Mouse (Mus musculus): ENCODE results near the gene Mllt11. TPM values are rescaled to one million over a fixed set of nuclear protein-coding genes. Genes with fewer than 3 reads are reported as not detected.
"Not testable (repeated sequence)": the region's sequence is repeated elsewhere in the genome, so short reads cannot be mapped to it uniquely, and the experiment has no call there.

Gene Mllt11
- polyA plus RNA-seq, 1 experiment from 2014 or later = 2.0 TPM

DNA sequence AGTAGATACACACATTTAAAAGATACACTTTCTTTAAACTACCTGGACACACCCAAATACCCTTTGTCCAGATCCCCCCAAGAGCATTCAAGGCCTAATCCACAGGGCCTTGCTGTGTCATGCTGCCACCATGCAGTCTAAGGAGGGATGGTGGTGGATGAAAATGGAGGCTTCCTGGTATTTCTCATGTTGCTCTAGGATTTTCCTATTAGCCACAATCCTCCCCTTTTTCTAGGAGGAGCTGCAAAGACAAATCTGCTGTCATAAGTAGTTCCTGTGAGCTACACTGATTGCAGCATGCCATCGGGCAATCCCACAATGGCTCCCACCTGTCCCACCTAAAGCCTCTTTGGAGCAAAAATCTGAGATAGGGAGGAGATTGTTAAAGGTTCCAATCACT lies 4.8 kb downstream of the Mllt11 start:
- Histone ChIP-seq H3K36me3 (ENCODE audit: control insufficient read depth, insufficient read depth) (peaks cover 9% of the 10 kb centered on the region), H3K9me3 (replicated peaks; ENCODE audit: control insufficient read depth, low read length) (no peaks in the 10 kb centered on the region), H3K4me2 (ENCODE audit: low read depth, low read length) (peak overlapping the region; percentile 99), H3K4me3 (ENCODE audit: low read depth, low read length) (no peak overlapping the region), H3K4me1 (ENCODE audit: control insufficient read depth, low read depth, low read length) (peaks cover 28% of the 10 kb centered on the region), H3K27ac (ENCODE audit: low read length) (no peak overlapping the region), H3K9ac (ENCODE audit: low read depth, low read length) (no peak overlapping the region), H3K27me3 (ENCODE audit: control insufficient read depth, insufficient read depth, low read depth, low read length) (no peaks in the 10 kb centered on the region)
- ATAC-seq (ENCODE audit: low read depth) = no peak
- 38% methylated on average over 1 of the region's 1 CpGs for WGBS (ENCODE audit: insufficient replicate concordance)

DNA sequence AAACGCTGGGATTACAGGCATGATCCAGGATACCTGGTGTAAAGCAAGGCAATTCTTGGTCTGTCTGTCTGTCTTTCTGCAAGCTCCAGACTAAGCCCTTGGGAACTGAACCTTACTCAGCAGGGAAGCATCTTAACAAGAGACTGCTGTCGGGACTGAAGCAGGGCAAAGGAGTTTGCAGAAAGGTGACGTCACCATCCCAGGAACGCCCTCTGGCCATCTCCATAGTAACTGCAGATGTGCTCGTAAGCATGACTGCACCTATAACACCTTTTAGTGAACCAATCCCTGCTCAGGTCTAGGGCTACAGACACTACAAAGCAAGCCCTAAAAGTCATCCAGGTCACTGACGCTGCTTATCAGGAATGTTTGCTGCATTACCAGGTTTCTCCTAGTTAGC lies 7.7 kb downstream of the Mllt11 start:
- 61% methylated on average over 6 of the region's 6 CpGs for WGBS (ENCODE audit: insufficient replicate concordance)
- peaks cover 3% of the 10 kb centered on the region for H3K36me3 ChIP-seq (ENCODE audit: control insufficient read depth, insufficient read depth)
- H3K4me2 ChIP-seq (ENCODE audit: low read depth, low read length) = no peak overlapping the region
- no peak overlapping the region for H3K4me3 ChIP-seq (ENCODE audit: low read depth, low read length)
- peaks cover 5% of the 10 kb centered on the region; the same call in 1 of the 2 replicates for H3K4me1 ChIP-seq (ENCODE audit: control insufficient read depth, low read depth, low read length)
- no peak overlapping the region for H3K9ac ChIP-seq (ENCODE audit: low read depth, low read length)
- H3K27me3 ChIP-seq (ENCODE audit: control insufficient read depth, insufficient read depth, low read depth, low read length) = no peaks in the 10 kb centered on the region
- no peak overlapping the region for H3K27ac ChIP-seq (ENCODE audit: low read length)
- ATAC-seq (ENCODE audit: low read depth) = no peak
- no peaks in the 10 kb centered on the region for H3K9me3 ChIP-seq (replicated peaks; ENCODE audit: control insufficient read depth, low read length)

GRCm38 (mm10) chr3:95223041-95223440 lies 8.9 kb downstream of the Mllt11 start:
- Histone ChIP-seq H3K9ac (ENCODE audit: low read depth, low read length) (no peak overlapping the region), H3K4me2 (ENCODE audit: low read depth, low read length) (no peak overlapping the region), H3K27me3 (ENCODE audit: control insufficient read depth, insufficient read depth, low read depth, low read length) (no peaks in the 10 kb centered on the region), H3K36me3 (ENCODE audit: control insufficient read depth, insufficient read depth) (peaks cover 3% of the 10 kb centered on the region), H3K4me1 (ENCODE audit: control insufficient read depth, low read depth, low read length) (peaks cover 10% of the 10 kb centered on the region), H3K9me3 (replicated peaks; ENCODE audit: control insufficient read depth, low read length) (no peaks in the 10 kb centered on the region), H3K4me3 (ENCODE audit: low read depth, low read length) (no peak overlapping the region), H3K27ac (ENCODE audit: low read length) (no peak overlapping the region)
- WGBS (ENCODE audit: insufficient replicate concordance) = 85% methylated on average over 2 of the region's 2 CpGs
- ATAC-seq (ENCODE audit: low read depth) = no peak

GRCm38 (mm10) chr3:95218466-95219137 lies 13.4 kb downstream of the Mllt11 start:
- Histone ChIP-seq H3K4me2 (ENCODE audit: low read depth, low read length) (peak overlapping the region; percentile 78), H3K4me1 (ENCODE audit: control insufficient read depth, low read depth, low read length) (peaks cover 24% of the 10 kb centered on the region), H3K27me3 (ENCODE audit: control insufficient read depth, insufficient read depth, low read depth, low read length) (no peaks in the 10 kb centered on the region), H3K9ac (ENCODE audit: low read depth, low read length) (peak overlapping the region; percentile 94), H3K27ac (ENCODE audit: low read length) (peak overlapping the region; percentile 95), H3K36me3 (ENCODE audit: control insufficient read depth, insufficient read depth) (peaks cover 12% of the 10 kb centered on the region), H3K4me3 (ENCODE audit: low read depth, low read length) (peak overlapping the region; percentile 93), H3K9me3 (replicated peaks; ENCODE audit: control insufficient read depth, low read length) (no peaks in the 10 kb centered on the region)
- 51% methylated on average over 6 of the region's 6 CpGs for WGBS (ENCODE audit: insufficient replicate concordance)
- ATAC-seq (ENCODE audit: low read depth) = no peak

DNA sequence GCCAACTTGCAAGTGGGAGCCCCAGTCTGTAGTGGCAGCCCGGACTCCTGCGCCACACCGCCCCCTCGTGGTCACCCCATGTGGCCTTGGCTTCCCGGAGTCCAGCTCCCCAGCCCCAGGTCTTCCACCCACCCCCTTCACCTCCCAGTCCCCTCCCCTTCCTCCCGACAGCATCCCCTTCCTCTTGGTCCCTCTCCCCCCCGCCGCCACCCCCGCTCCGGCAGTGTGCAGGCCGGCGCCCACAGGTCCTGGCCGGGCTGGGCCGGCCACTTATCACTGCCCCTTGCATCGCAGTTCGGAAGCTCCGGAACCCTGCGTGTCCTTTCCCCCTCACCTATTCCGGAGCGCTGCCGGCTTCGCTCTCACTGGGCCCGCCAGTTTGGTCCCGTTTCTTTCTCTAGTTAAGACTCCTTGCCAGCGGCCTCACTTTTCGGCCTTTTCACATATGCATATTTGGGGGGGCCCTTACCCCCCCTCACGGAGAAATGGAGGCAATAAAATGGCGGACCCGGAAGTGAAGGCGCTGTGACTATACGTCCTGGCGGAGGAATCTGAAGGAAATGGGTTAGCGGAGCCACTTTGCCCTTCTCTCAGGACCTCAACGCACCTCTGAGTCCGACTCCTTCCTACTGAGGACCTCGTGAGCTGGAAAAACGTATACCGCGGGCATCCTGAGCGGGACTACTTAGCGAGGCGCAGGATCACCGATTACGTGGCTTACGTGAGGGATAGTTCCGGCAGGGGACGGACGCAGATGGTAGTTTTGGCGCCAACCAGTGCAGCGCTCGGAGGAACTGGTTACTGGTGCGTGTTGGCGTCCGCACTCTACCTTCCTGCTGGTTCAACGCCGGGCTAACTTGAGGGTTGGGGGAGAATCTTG lies 14.5 kb downstream of the Mllt11 start, which contains the start of gene Gabpb2:
Gabpb2 (minus strand) TSS at position 662 of the 880 bp plus-strand sequence.
- Histone ChIP-seq H3K27me3 (ENCODE audit: control insufficient read depth, insufficient read depth, low read depth, low read length) (no peaks in the 10 kb centered on the region), H3K4me1 (ENCODE audit: control insufficient read depth, low read depth, low read length) (peaks cover 24% of the 10 kb centered on the region), H3K9me3 (replicated peaks; ENCODE audit: control insufficient read depth, low read length) (no peaks in the 10 kb centered on the region), H3K4me3 (ENCODE audit: low read depth, low read length) (peak within 1 kb of the TSS; percentile 93), H3K27ac (ENCODE audit: low read length) (peak within 1 kb of the TSS; percentile 95), H3K9ac (ENCODE audit: low read depth, low read length) (peak within 1 kb of the TSS; percentile 94), H3K4me2 (ENCODE audit: low read depth, low read length) (peak within 1 kb of the TSS; percentile 78), H3K36me3 (ENCODE audit: control insufficient read depth, insufficient read depth) (peaks cover 12% of the 10 kb centered on the region)
- under 1% methylated on average over 55 of the region's 56 CpGs for WGBS (ENCODE audit: insufficient replicate concordance)
- peak; percentile 85 for ATAC-seq (ENCODE audit: low read depth)

GRCm38 (mm10) chr3:95216655-95217254 lies 15.2 kb downstream of the Mllt11 start:
- Histone ChIP-seq H3K4me2 (ENCODE audit: low read depth, low read length) (peak overlapping the region; percentile 78), H3K4me1 (ENCODE audit: control insufficient read depth, low read depth, low read length) (peaks cover 24% of the 10 kb centered on the region), H3K4me3 (ENCODE audit: low read depth, low read length) (peak overlapping the region; percentile 93), H3K9me3 (replicated peaks; ENCODE audit: control insufficient read depth, low read length) (no peaks in the 10 kb centered on the region), H3K27me3 (ENCODE audit: control insufficient read depth, insufficient read depth, low read depth, low read length) (no peaks in the 10 kb centered on the region), H3K9ac (ENCODE audit: low read depth, low read length) (peak overlapping the region; percentile 94), H3K27ac (ENCODE audit: low read length) (peak overlapping the region; percentile 95), H3K36me3 (ENCODE audit: control insufficient read depth, insufficient read depth) (peaks cover 12% of the 10 kb centered on the region)
- WGBS (ENCODE audit: insufficient replicate concordance) = 14% methylated on average over 4 of the region's 4 CpGs
- no peak for ATAC-seq (ENCODE audit: low read depth)

DNA sequence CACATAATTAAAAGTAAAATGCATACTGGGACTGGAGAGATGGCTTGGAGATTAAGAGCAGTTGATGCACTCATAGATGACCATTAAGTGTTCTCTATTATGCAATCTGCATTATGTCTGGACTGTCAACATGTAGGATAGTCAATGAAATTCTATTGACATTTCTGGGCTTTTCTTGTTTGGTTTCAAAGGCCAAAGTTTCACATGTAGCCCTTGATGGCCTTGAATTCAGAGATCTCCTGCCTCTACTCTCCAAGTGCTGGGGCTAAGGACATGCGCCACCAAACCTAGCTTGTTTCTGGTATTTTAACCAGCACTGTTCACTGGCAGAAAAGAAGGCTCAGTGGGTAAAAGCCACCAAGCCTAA lies 18.4 kb downstream of the Mllt11 start:
- Histone ChIP-seq H3K4me1 (ENCODE audit: control insufficient read depth, low read depth, low read length) (peaks cover 22% of the 10 kb centered on the region), H3K4me3 (ENCODE audit: low read depth, low read length) (no peak overlapping the region), H3K4me2 (ENCODE audit: low read depth, low read length) (no peak overlapping the region), H3K9me3 (replicated peaks; ENCODE audit: control insufficient read depth, low read length) (no peaks in the 10 kb centered on the region), H3K27me3 (ENCODE audit: control insufficient read depth, insufficient read depth, low read depth, low read length) (no peaks in the 10 kb centered on the region), H3K36me3 (ENCODE audit: control insufficient read depth, insufficient read depth) (peaks cover 14% of the 10 kb centered on the region), H3K27ac (ENCODE audit: low read length) (peak overlapping the region; percentile 77), H3K9ac (ENCODE audit: low read depth, low read length) (no peak overlapping the region)
- peak; percentile 6; the same call in 1 of the 2 replicates for ATAC-seq (ENCODE audit: low read depth)
- WGBS (ENCODE audit: insufficient replicate concordance) = 70% methylated on average over 1 of the region's 1 CpGs

DNA sequence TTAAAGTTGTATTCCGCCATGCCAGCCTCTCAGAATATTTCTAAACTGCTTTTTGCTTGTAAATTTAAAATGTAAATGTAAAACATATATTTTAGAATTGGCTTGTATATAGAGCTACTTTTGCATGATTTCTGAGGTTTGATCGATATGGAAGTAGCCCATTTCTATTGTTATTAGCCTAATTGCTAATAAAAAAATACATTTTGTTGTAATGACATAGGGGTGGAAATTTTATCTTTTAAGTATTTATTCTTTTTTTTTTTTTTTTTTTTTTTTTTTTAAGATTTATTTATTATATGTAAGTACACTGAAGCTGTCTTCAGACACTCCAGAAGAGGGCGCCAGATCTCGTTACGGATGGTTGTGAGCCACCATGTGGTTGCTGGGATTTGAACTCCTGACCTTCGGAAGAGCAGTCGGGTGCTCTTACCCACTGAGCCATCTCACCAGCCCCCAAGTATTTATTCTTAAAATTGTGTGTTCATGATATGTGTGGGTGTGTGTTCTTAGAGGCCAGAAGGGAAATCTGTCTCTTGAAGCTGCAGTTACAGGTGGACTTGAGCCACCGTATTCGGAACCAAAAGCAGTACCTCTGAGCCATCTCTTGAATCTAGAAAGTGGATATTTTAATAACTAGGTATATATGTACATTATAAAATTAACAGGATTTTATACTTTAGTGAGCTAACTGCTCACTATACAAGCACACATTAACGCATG lies 18.9 kb downstream of the Mllt11 start:
- not testable (repeated sequence) for ATAC-seq (ENCODE audit: low read depth); H3K9ac ChIP-seq (ENCODE audit: low read depth, low read length); H3K27me3 ChIP-seq (ENCODE audit: control insufficient read depth, insufficient read depth, low read depth, low read length); H3K4me2 ChIP-seq (ENCODE audit: low read depth, low read length); H3K9me3 ChIP-seq (replicated peaks; ENCODE audit: control insufficient read depth, low read length); H3K4me3 ChIP-seq (ENCODE audit: low read depth, low read length); H3K27ac ChIP-seq (ENCODE audit: low read length)
- Histone ChIP-seq H3K4me1 (ENCODE audit: control insufficient read depth, low read depth, low read length) (peaks cover 17% of the 10 kb centered on the region), H3K36me3 (ENCODE audit: control insufficient read depth, insufficient read depth) (peaks cover 19% of the 10 kb centered on the region)
- 90% methylated on average over 7 of the region's 10 CpGs for WGBS (ENCODE audit: insufficient replicate concordance)
